Mouse (Mus musculus) erythroblast, embryonic 14.5 days (primary cell): ENCODE results near the gene Tdrd3. TPM values are rescaled to one million over a fixed set of nuclear protein-coding genes. Genes with fewer than 3 reads are reported as not detected.

Experiments
- H3K27me3 ChIP-seq: 2 replicates; pipeline ENCODE4 v1.6.1; 2012; ENCODE audit warnings: inconsistent platforms; ENCODE audit not compliant: control insufficient read depth
- H3K36me3 ChIP-seq: 2 replicates; pipeline ENCODE4 v1.6.1; 2012; ENCODE audit warnings: mild to moderate bottlenecking, inconsistent platforms; ENCODE audit not compliant: control insufficient read depth
- H3K4me1 ChIP-seq: 2 replicates; pipeline ENCODE4 v1.6.1; 2012; ENCODE audit warnings: inconsistent platforms; ENCODE audit not compliant: control insufficient read depth
- H3K4me3 ChIP-seq: replicated peaks from 2 replicates; pipeline ENCODE3; 2012; ENCODE audit warnings: moderate library complexity, mild to moderate bottlenecking, inconsistent platforms
- H3K9me3 ChIP-seq: 2 replicates; pipeline ENCODE4 v1.6.1; 2012; ENCODE audit warnings: low read length, inconsistent platforms, mixed read lengths; ENCODE audit not compliant: control insufficient read depth
- GATA1 ChIP-seq: IDR thresholded peaks from 2 replicates; pipeline ENCODE4 v1.6.1; 2012; ENCODE audit warnings: low read length, inconsistent platforms, mixed read lengths
- TAL1 ChIP-seq: IDR thresholded peaks from 3 replicates; pipeline ENCODE4 v1.6.1; 2012; ENCODE audit warnings: low read length, inconsistent platforms, mixed read lengths
- polyA plus RNA-seq: library from polyadenylated mRNA; stranded (reverse); fragments of >175 nt; gene quantifications from 2 replicates; pipeline ENCODE4 v1.2.3, GENCODE M21; 2012

The Tdrd3 gene
- polyA plus RNA-seq, result 0.12 and 0.23 TPM in 2 replicates

DNA sequence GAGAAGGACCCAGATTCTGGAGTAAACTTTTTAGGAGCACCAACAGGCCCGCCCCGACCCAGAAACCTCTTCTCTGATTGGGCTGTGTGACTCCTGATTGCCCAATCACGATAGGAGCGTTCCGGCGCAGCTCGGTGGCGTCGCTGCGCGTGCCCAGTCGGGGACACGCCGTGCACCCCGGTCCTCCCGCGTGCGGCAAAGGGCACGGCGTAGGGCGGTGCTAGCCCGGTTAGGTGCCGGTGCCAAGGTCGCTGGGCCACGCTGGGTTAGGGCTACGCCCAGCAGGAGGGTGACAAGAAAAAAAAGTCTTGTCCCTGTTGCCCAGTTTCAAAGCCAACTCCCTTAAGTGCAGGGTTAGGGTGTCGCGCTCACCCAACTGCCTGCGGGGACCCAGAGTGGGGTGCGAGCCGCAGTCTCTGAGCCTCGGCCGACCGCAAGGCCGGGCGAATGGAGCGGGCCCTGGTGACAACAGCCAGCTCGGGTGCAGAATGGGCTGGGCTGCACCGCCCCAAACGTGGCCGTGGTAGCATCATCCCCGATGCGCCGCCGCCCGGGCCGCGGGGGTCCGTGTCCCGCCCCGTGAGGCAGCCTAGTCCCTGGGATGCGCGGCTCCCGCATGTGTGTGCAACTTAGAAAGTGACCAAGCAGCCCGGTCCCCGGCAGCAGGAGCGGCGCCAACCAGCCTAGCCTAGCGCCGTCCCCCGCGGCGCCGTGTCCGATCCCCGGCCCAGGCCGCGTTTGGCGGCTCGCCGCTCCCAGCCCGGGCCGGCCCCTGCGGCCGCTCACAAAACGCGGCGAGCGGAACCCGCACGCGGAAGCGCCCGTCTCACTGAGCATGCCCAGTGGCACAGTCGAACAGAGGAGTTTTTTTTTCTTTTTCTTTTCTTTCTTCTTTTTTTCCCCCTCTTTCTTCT, at the start of gene Tdrd3:
TSS of gene Tdrd3 (plus strand) at position 832 of the 914 bp plus-strand sequence.
- no peaks in the 10 kb centered on the region for H3K27me3 ChIP-seq
- H3K4me3 ChIP-seq, result peak within 1 kb of the TSS; percentile 93
- TF ChIP-seq GATA1 (no peak), TAL1 (no peak)

DNA sequence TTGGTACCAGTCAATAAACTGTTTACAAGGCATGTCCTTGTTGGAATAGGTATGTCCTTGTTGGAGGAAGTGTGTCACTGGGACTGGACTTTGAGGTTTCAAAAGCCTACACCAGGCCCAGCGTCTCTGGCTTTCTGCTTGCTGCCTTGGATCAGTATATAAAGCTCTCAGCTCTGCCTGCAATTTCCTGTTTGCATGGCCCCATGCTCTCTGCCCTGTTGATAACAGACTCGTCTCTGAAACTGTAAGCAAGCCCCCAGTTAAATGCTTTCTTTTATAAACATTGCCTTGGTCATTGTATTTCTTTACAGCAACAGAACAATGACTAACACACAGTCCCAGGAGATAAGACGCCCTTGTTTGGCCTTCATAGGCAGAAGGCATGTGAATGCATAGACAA, 49.3 kb upstream of the Tdrd3 start:
- Histone ChIP-seq H3K9me3 (no peaks in the 10 kb centered on the region), H3K27me3 (no peaks in the 10 kb centered on the region), H3K4me1 (no peaks in the 10 kb centered on the region), H3K36me3 (no peaks in the 10 kb centered on the region), H3K4me3 (no peak overlapping the region)
- TF ChIP-seq TAL1 (no peak), GATA1 (no peak)

More for the DNA sequence above, at the start of gene Tdrd3:
- peaks cover 48% of the 10 kb centered on the region for H3K4me1 ChIP-seq
- no peaks in the 10 kb centered on the region for H3K9me3 ChIP-seq
- 0 out of 2 replicates have a peak, but pooled peaks cover 2% of the 10 kb centered on the region for H3K36me3 ChIP-seq

DNA sequence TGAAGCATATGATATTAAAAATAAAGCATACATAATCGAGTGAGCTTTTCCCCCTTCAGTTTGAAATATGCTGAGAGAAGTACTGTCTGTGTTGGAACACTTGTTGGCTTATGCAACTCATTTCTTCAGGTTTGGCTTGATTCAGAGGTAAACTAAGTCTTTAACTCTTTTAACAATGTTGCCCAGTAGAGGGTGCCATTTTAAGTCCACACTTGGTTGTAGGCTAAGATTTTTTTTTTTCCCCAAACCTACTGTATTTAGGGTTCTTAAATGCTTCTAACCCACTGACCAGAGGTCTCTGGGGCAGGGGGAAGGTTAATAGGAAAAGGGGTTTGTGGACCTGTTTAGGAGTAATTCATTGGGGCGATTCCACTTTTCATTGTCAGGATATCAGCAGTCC, 33.4 kb upstream of the Tdrd3 start:
- Histone ChIP-seq H3K4me1 (no peaks in the 10 kb centered on the region), H3K4me3 (no peak overlapping the region), H3K36me3 (no peaks in the 10 kb centered on the region), H3K27me3 (no peaks in the 10 kb centered on the region), H3K9me3 (no peaks in the 10 kb centered on the region)
- TF ChIP-seq TAL1 (no peak), GATA1 (no peak)

DNA sequence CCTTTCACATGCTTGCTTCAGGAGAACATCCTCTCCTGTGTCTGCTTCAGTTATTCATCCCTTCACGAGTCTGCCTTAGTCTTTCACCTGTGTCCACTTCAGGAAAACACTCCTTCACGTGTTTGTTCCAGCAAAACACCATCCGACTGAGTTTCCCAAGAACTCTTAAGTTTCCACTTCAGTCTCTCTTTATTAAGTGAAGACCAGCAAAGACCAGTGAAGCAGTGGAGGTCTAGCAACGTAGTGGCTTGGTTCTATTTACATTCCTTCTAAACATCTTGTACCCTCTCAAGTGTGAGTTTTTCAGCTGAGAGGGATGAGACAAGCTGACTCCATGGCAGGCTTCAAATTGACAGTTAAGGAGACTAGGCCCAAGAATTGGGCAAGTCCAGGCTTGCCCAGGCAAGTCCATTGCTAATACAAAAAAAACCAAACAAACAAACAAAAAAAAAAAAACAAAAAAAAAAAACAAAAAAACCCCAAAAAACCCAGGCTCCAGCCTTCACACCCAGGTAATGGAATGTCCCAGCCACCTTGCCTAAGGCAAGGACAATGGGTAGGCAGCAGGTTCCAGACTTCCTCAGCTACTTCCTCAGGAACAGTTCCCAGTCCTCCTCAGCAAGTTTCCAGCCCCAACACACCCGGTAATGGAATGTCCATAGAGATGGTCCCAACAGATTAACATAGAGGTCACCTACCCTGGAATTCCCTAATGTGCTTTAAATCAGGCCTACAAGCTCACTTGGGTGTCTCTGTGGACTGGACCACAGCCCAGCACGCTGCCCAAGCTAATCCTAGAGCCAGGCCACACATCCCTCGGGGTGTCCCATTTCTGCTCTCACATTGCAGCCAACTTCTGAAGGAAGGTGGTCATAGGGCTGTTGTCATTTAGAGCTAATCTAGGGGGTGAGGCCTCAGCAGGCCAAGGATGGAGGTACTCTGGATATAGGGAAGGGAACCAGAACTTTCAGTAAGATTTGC, 31.9 kb upstream of the Tdrd3 start:
- H3K4me3 ChIP-seq, result no peak overlapping the region
- TF ChIP-seq TAL1, result no peak
- no peak for TF ChIP-seq GATA1
- H3K4me1 ChIP-seq, result no peaks in the 10 kb centered on the region
- no peaks in the 10 kb centered on the region for H3K27me3 ChIP-seq
- no peaks in the 10 kb centered on the region for H3K36me3 ChIP-seq
- H3K9me3 ChIP-seq, result no peaks in the 10 kb centered on the region

DNA sequence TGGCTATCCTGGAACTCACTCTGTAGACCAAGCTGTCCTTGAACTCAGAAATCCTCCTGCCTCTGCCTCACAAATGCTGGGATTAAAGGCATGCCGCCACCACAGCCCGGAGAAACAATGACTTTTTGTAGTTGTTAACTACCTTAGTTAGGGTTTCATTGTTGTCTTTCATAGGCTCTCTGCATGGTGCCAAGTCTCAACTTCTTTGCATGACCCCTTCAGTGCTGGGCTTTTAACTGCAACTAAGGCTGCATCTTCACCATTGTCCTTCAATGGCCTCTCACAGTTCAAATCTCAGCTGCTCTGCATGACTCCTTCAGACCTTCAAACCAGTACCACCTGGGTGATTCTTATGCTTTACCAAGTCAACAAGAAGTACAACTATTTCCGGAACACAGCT, 23.3 kb upstream of the Tdrd3 start:
- no peaks in the 10 kb centered on the region for H3K27me3 ChIP-seq
- H3K9me3 ChIP-seq, result no peaks in the 10 kb centered on the region
- no peak overlapping the region for H3K4me3 ChIP-seq
- H3K4me1 ChIP-seq, result no peaks in the 10 kb centered on the region
- no peaks in the 10 kb centered on the region for H3K36me3 ChIP-seq
- TF ChIP-seq TAL1 (no peak), GATA1 (no peak)

DNA sequence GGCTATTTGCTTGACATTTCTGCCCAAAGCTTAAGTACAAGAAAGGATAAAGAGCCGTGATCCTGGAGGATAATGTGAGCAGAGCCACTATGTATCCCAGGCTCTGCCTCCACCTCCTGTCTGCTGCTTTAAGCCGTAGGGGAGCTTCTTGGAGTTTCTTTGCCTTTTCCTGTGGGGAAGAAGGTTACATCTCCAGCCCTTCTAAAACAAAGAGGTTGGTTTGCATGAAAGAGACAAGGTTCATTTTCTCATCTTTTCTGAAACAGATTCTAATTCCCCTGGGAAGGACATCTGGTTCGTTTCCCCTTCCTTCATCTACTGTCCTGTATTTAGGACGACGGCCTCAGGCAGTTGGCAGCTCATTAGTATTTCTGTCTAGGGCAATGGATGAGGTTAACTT, 19.8 kb upstream of the Tdrd3 start:
- H3K9me3 ChIP-seq, result no peaks in the 10 kb centered on the region
- no peaks in the 10 kb centered on the region for H3K36me3 ChIP-seq
- H3K4me3 ChIP-seq, result no peak overlapping the region
- no peaks in the 10 kb centered on the region for H3K4me1 ChIP-seq
- TF ChIP-seq TAL1 (no peak), GATA1 (no peak)
- no peaks in the 10 kb centered on the region for H3K27me3 ChIP-seq

DNA sequence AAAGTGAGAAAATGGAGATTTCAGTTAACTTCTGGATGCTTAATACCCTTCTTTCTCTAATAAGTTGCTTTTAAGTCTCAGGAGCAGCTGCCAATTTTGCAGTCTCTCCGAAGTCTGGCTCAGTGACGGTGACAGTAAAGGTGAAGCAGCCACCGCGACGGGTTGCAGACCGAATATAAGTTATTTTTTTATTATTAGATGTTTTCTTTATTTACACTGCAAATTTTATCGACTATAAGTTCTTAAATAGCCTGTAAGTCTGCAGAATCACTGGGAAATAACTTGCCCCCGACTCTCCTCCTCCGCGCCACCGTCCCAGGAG, 992 bp upstream of the Tdrd3 start:
- Histone ChIP-seq H3K4me1 (peaks cover 42% of the 10 kb centered on the region), H3K36me3 (no peaks in the 10 kb centered on the region), H3K9me3 (no peaks in the 10 kb centered on the region), H3K4me3 (peak overlapping the region; percentile 93), H3K27me3 (no peaks in the 10 kb centered on the region)
- TF ChIP-seq TAL1 (no peak), GATA1 (no peak)

DNA sequence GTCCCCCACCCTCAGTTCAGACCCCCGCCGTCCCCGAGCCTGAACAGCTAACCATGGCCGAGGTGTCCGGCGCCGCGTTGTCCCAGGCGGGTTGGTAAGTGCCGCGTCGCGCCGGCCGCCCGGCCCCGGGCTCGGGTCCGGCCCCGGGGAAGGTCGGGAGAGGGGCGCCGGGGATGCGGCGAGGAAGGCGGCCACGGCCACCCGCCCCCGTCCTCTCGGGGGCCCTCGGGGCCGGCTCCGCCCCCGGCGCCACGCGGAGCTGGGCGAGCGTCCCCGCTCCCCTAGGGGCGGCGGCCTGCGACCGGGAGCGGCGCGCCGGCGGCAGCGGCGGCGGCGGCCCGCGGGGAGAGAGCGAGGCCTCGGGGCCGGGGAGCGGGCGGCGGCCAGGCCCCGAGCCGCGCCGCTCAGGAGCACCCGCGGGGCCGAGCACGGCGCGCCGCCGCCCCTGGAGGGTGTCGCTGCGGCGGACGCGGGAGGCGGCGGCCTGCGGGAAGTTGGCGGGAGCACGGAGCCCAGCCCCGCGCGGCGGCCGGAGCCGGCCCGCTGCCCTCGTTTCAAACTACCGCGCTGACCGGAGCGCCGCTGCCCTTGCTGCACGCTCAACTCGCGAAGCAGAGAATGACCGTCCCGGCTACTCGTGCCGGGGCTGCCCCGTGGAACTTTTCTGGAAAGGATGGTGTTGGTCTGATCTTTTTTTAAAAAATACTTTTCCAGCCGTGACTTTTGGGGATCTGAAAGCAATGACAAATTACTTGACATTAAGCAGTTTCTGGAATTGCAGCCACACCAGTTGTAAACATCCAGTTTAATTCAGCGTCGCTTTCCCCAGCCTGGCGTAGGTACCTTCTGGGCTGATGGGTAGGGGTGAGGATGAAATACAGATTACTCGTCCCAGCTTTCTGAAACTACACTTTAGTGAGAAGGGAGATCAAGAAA, 584 bp downstream of the Tdrd3 start:
- Histone ChIP-seq H3K36me3 (peaks cover 8% of the 10 kb centered on the region), H3K9me3 (no peaks in the 10 kb centered on the region), H3K4me3 (peak overlapping the region; percentile 93), H3K27me3 (no peaks in the 10 kb centered on the region), H3K4me1 (peaks cover 55% of the 10 kb centered on the region)
- TF ChIP-seq GATA1 (no peak), TAL1 (no peak)
